Mouse (Mus musculus): Measurements from ENCODE around the gene Pop7. TPM values are rescaled to one million over a fixed set of nuclear protein-coding genes. Genes with fewer than 3 reads are reported as not detected.

Pop7 gene
- total RNA-seq, 2 experiments from 2014 or later = 30.2 to 37.0 TPM

Small RNA genes lying within 50 kb of the gene (microRNA-seq; reads per million reads assigned to microRNA genes)
- 3.0 to 5.4 reads per million in 2 experiments for gene Mir6418

Other genes starting within 250 kb of the Pop7 start
- 10 to 100 TPM; 54.9 to 63.3 TPM for gene Ache, start 215.0 kb downstream of the Pop7 start, total RNA-seq (2021)
- 10 to 100 TPM in 1 of 2 experiments, 1 to 10 TPM in 1; 9.8 to 13.3 TPM for gene Ufsp1, start 207.9 kb downstream of the Pop7 start, total RNA-seq (2021)
- gene Srrt, start 194.8 kb downstream of the Pop7 start, total RNA-seq (2021) = 100 to 1,000 TPM; 176 to 178 TPM
- gene Trip6, start 188.1 kb downstream of the Pop7 start, total RNA-seq (2021) = 1 to 10 TPM; 4.3 to 5.9 TPM
- 10 to 100 TPM; 21.3 to 23.2 TPM for gene Slc12a9, start 168.9 kb downstream of the Pop7 start, total RNA-seq (2021)
- gene Ephb4, start 152.4 kb downstream of the Pop7 start, total RNA-seq (2021) = 1 to 10 TPM; 5.2 to 5.5 TPM
- gene Zan, start 25.5 kb downstream of the Pop7 start, total RNA-seq (2021) = under 1 TPM; 0.16 to 0.32 TPM
- gene Gigyf1, start 16.0 kb upstream of the Pop7 start, total RNA-seq (2021) = 10 to 100 TPM; 39.9 to 48.6 TPM
- gene Epo, start 30.7 kb upstream of the Pop7 start, total RNA-seq (2021) = not detected
- 100 to 1,000 TPM; 662 to 684 TPM for gene Gnb2, start 31.0 kb upstream of the Pop7 start, total RNA-seq (2021)
- 100 to 1,000 TPM; 109 to 118 TPM for gene Actl6b, start 51.0 kb upstream of the Pop7 start, total RNA-seq (2021)
- gene Tfr2, start 67.3 kb upstream of the Pop7 start, total RNA-seq (2021) = 1 to 10 TPM; 8.1 to 8.9 TPM
- 10 to 100 TPM; 18.2 to 22.2 TPM for gene Mospd3, start 98.5 kb upstream of the Pop7 start, total RNA-seq (2021)
- 10 to 100 TPM; 12.1 to 13.7 TPM for gene Pcolce, start 111.3 kb upstream of the Pop7 start, total RNA-seq (2021)
- gene Fbxo24, start 126.5 kb upstream of the Pop7 start, total RNA-seq (2021) = under 1 TPM; 0.18 to 0.21 TPM
- gene Lrch4, start 126.6 kb upstream of the Pop7 start, total RNA-seq (2021) = 10 to 100 TPM; 12.2 to 13.5 TPM
- gene Gm20605, start 126.7 kb upstream of the Pop7 start, total RNA-seq (2021) = 10 to 100 TPM in 1 of 2 experiments, 1 to 10 TPM in 1; 9.2 to 11.8 TPM
- 1 to 10 TPM; 2.3 to 4.7 TPM for gene Sap25, start 138.8 kb upstream of the Pop7 start, total RNA-seq (2021)
- gene Irs3, start 143.2 kb upstream of the Pop7 start, total RNA-seq (2021) = under 1 TPM in 1 of 2 experiments, not detected in 1; 0.32 TPM
- 10 to 100 TPM; 40.0 to 43.9 TPM for gene Agfg2, start 182.2 kb upstream of the Pop7 start, total RNA-seq (2021)
- gene Nyap1, start 239.1 kb upstream of the Pop7 start, total RNA-seq (2021) = 10 to 100 TPM; 69.0 to 73.4 TPM
- 100 to 1,000 TPM; 173 to 195 TPM for gene Tsc22d4, start 243.2 kb upstream of the Pop7 start, total RNA-seq (2021)

All from left cerebral cortex, postnatal 25 days (tissue).